Mouse (Mus musculus) kidney, postnatal 0 days (tissue): ENCODE measurements at regions not wholly inside any gene's neighbourhood (a gene's known extent, or its start where the extent isn't known, plus 50 kb on each side); places are given as distances from the start of the nearest gene placed in this dataset.

Experiments
- ATAC-seq: fragments of 200-750 bp; cut with Nextera tagmentation; replicated peaks from 2 replicates; pipeline ENCODE4 v1.8.0; 2017; ENCODE audit warnings: low read depth, moderate number of reproducible peaks, moderate TSS enrichment, moderate library complexity; ENCODE audit not compliant: low FRiP score
- DNase-seq: peaks from one replicate; pipeline ENCODE4 v3.0.0-alpha.2; 2016; ENCODE audit warnings: low spot score
- H3K27ac ChIP-seq: fragments of 300-500 bp; sonication (generic); 2 replicates; pipeline ENCODE4 v1.5.1; 2014; ENCODE audit warnings: mild to moderate bottlenecking
- H3K27me3 ChIP-seq: fragments of 300-500 bp; sonication (generic); 2 replicates; pipeline ENCODE4 v1.6.1; 2014; ENCODE audit warnings: low read length, mixed read lengths; ENCODE audit not compliant: insufficient read depth
- H3K36me3 ChIP-seq: fragments of 300-500 bp; sonication (generic); 2 replicates; pipeline ENCODE4 v1.6.1; 2014; ENCODE audit warnings: low read length, mixed read lengths; ENCODE audit not compliant: insufficient read depth
- H3K4me1 ChIP-seq: fragments of 300-500 bp; sonication (generic); replicated peaks from 2 replicates; pipeline ENCODE4 v1.6.1; 2014; ENCODE audit warnings: antibody characterized with exemption, low read length, mixed read lengths; ENCODE audit not compliant: insufficient read depth
- H3K4me2 ChIP-seq: fragments of 300-500 bp; sonication (generic); 2 replicates; pipeline ENCODE4 v1.6.1; 2014; ENCODE audit warnings: mild to moderate bottlenecking, low read length, moderate library complexity, mixed read lengths
- H3K4me3 ChIP-seq: fragments of 300-500 bp; sonication (generic); replicated peaks from 2 replicates; pipeline ENCODE4 v1.5.1; 2014; ENCODE audit warnings: low read depth, low read length
- H3K9ac ChIP-seq: fragments of 300-500 bp; sonication (generic); 2 replicates; pipeline ENCODE4 v1.6.1; 2014; ENCODE audit warnings: low read depth, low read length
- H3K9me3 ChIP-seq: fragments of 300-500 bp; sonication (generic); replicated peaks from 2 replicates; pipeline ENCODE4 v1.6.1; 2016; ENCODE audit warnings: low read length, inconsistent platforms, mixed read lengths
- CTCF ChIP-seq: IDR thresholded peaks from 2 replicates; pipeline ENCODE4 v1.5.1; 2016; ENCODE audit warnings: antibody characterized with exemption, low read depth, mild to moderate bottlenecking, moderate library complexity
- WGBS: fragments of 180-500 bp; shearing (Covaris S2); extraction: QIAGEN DNeasy Blood & Tissue Kit; methylation state at CpG from one replicate; pipeline ENCODE4 v1.1.7; 2014; 5-methylcytosine and 5-hydroxymethylcytosine counted together

DNA sequence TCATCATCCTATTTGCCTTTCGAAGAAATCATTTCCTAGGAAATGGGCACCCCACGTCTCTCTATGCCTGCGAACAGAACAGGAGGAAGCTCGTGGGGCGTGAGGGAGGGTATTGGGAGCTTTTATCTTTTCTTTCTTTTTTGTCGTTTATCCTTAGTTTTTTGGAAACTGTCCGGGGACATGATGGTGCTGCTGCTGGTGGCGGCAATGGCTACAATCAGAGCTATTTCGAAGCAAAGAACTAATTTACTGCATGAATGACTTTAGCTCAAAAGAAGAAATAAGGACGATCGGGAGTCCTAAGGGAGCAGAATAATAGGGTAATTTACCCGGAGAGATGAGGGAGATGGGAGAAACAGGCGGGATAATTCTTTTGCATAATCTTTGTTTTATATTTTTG is 119.9 kb downstream of the Tmem132e start:
- no peak overlapping the region for H3K27ac ChIP-seq
- H3K4me1 ChIP-seq, result no peaks in the 10 kb centered on the region
- H3K9me3 ChIP-seq, result no peaks in the 10 kb centered on the region
- 43% methylated on average over 13 of the region's 13 CpGs for WGBS
- H3K36me3 ChIP-seq, result no peaks in the 10 kb centered on the region
- DNase-seq, result no peak
- ATAC-seq, result no peak
- no peak overlapping the region for H3K4me2 ChIP-seq
- no peaks in the 10 kb centered on the region for H3K27me3 ChIP-seq
- TF ChIP-seq CTCF, result no peak
- H3K4me3 ChIP-seq, result no peak overlapping the region
- no peak overlapping the region for H3K9ac ChIP-seq
